Mouse (Mus musculus): ENCODE data around the gene Calhm2.

The Calhm2 gene

DNA sequence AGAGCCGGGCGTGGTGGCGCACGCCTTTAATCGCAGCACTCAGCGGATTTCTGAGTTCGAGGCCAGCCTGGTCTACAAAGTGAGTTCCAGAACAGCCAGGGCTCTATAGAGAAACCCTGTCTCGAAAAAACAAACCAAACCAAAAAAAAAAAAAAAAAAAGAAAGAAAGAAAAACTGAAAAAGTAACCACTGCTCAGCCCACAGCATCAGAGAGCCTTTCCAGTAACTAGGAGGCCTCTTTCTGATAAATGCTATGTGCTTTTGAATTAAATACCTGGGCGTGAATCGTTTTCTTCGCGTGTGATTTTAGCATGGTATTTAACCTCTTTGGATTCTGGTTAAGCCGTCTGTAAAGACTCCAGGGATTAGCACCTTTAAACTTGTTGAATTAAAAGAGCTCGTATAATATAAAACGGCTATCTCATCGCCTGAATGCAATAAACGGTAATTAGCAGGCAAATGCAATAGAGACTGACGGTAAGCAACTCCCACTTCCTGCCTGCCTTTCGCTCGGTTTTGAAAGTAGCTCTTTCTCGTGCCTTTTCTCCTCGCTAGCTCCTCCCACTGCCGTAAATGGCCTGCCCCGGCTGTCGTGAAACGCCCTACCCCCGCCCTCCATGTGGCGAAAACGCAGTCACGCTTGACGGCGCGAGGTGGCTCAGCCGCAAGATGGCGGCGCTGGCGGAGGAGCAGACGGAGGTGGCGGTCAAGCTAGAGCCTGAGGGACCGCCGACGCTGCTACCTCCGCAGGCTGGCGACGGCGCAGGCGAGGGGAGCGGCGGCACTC lies 70.8 kb downstream of the Calhm2 start, which contains the start of gene Taf5:
Taf5 (plus strand) TSS at position 651 of the 787 bp plus-strand sequence.
- DNase-seq: peak; percentile 97 to 98

DNA sequence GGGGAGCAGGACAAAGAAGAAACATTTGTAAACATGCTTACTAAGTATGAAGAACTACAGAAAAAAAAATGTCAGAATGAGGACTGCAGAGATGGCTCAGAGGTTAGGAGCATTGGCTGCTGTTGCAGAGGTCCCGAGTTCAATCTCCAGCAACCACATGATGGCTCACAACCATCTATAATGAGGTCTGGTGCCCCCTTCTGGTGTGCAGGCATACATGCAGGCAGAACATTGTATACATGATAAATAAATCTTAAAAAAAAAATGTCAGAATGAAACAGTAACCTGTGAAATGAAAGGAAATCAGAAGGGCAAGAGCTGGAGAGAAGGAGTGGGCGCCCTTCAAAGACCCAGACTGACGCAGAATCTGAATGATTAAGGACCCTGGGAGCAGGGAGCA lies 72.2 kb downstream of the Calhm2 start:
- no peak for DNase-seq

DNA sequence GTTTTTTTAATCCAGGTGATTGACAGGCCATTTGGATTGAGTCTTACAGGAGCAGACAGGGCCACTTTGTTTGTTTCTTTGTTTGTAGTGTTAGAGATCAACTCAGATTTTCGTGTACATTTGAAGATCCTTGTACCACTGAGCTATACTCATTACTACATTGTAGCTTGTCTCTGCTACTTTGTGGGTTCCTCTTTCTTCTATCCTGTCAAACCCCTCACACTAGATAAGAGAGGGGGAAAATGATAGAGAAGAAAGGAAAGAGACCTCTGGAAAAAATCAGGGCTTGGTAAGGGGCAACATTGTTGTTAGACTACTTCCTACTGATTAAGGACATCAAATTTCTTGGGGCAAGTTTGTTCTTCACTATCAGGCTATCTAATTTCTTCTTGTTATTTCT lies 80.4 kb downstream of the Calhm2 start:
- DNase-seq: no peak

Measured in lung, adult 18-20 months (tissue).